Mouse (Mus musculus): Measurements from ENCODE around the gene Gm2663. TPM values are rescaled to one million over a fixed set of nuclear protein-coding genes. Genes with fewer than 3 reads are reported as not detected.

Gm2663 gene
- polyA plus RNA-seq, 1 experiment from 2014 or later = 0.93 TPM

GRCm38 (mm10) chr6:41035409-41035808 is 36.1 kb upstream of the Gm2663 start, which contains the start of gene 2210010C04Rik:
Gene 2210010C04Rik, minus strand, starts transcription at chr6:41035509.
- TF ChIP-seq CTCF (IDR thresholded peaks at IDR 0.05; ENCODE audit: low read depth) = no peak
- ATAC-seq = no peak
- Histone ChIP-seq H3K4me2 (replicated peaks; ENCODE audit: low read depth) (no peak within 1 kb of the TSS), H3K4me3 (ENCODE audit: low read depth, low read length) (no peak within 1 kb of the TSS), H3K27ac (ENCODE audit: low read depth, low read length) (no peak within 1 kb of the TSS), H3K36me3 (ENCODE audit: control insufficient read depth, insufficient read depth) (no peaks in the 10 kb centered on the region), H3K27me3 (replicated peaks; ENCODE audit: control insufficient read depth, insufficient read depth, low read length) (no peaks in the 10 kb centered on the region), H3K9me3 (ENCODE audit: control insufficient read depth) (no peaks in the 10 kb centered on the region), H3K4me1 (replicated peaks; ENCODE audit: control insufficient read depth, insufficient read depth, low read length) (no peaks in the 10 kb centered on the region), H3K9ac (ENCODE audit: low read depth, low read length) (no peak within 1 kb of the TSS)

GRCm38 (mm10) chr6:41032802-41033201 is 33.5 kb upstream of the Gm2663 start:
- Histone ChIP-seq H3K4me3 (ENCODE audit: low read depth, low read length) (no peak overlapping the region), H3K9ac (ENCODE audit: low read depth, low read length) (no peak overlapping the region), H3K4me2 (replicated peaks; ENCODE audit: low read depth) (no peak overlapping the region), H3K36me3 (ENCODE audit: control insufficient read depth, insufficient read depth) (no peaks in the 10 kb centered on the region), H3K9me3 (ENCODE audit: control insufficient read depth) (no peaks in the 10 kb centered on the region), H3K27ac (ENCODE audit: low read depth, low read length) (no peak overlapping the region), H3K4me1 (replicated peaks; ENCODE audit: control insufficient read depth, insufficient read depth, low read length) (no peaks in the 10 kb centered on the region), H3K27me3 (replicated peaks; ENCODE audit: control insufficient read depth, insufficient read depth, low read length) (no peaks in the 10 kb centered on the region)
- no peak for TF ChIP-seq CTCF (IDR thresholded peaks at IDR 0.05; ENCODE audit: low read depth)
- ATAC-seq = no peak
- 85% methylated on average over 6 of the region's 6 CpGs for WGBS

GRCm38 (mm10) chr6:41032231-41032630 is 33.0 kb upstream of the Gm2663 start:
- no peaks in the 10 kb centered on the region for H3K9me3 ChIP-seq (ENCODE audit: control insufficient read depth)
- no peak overlapping the region for H3K9ac ChIP-seq (ENCODE audit: low read depth, low read length)
- TF ChIP-seq CTCF (IDR thresholded peaks at IDR 0.05; ENCODE audit: low read depth) = no peak
- H3K36me3 ChIP-seq (ENCODE audit: control insufficient read depth, insufficient read depth) = no peaks in the 10 kb centered on the region
- no peak overlapping the region for H3K4me3 ChIP-seq (ENCODE audit: low read depth, low read length)
- WGBS = 81% methylated on average over 3 of the region's 3 CpGs
- 0 out of 2 replicates have a peak, but pooled peaks cover 5% of the 10 kb centered on the region for H3K4me1 ChIP-seq (replicated peaks; ENCODE audit: control insufficient read depth, insufficient read depth, low read length)
- ATAC-seq = no peak
- H3K27me3 ChIP-seq (replicated peaks; ENCODE audit: control insufficient read depth, insufficient read depth, low read length) = no peaks in the 10 kb centered on the region
- H3K27ac ChIP-seq (ENCODE audit: low read depth, low read length) = no peak overlapping the region
- no peak overlapping the region for H3K4me2 ChIP-seq (replicated peaks; ENCODE audit: low read depth)

GRCm38 (mm10) chr6:41030821-41031220 is 31.5 kb upstream of the Gm2663 start:
- H3K4me3 ChIP-seq (ENCODE audit: low read depth, low read length) = no peak overlapping the region
- H3K4me1 ChIP-seq (replicated peaks; ENCODE audit: control insufficient read depth, insufficient read depth, low read length) = 0 out of 2 replicates have a peak, but pooled peaks cover 5% of the 10 kb centered on the region
- no peak for TF ChIP-seq CTCF (IDR thresholded peaks at IDR 0.05; ENCODE audit: low read depth)
- no peak overlapping the region for H3K9ac ChIP-seq (ENCODE audit: low read depth, low read length)
- 89% methylated on average over 3 of the region's 3 CpGs for WGBS
- no peaks in the 10 kb centered on the region for H3K36me3 ChIP-seq (ENCODE audit: control insufficient read depth, insufficient read depth)
- H3K27me3 ChIP-seq (replicated peaks; ENCODE audit: control insufficient read depth, insufficient read depth, low read length) = no peaks in the 10 kb centered on the region
- no peaks in the 10 kb centered on the region for H3K9me3 ChIP-seq (ENCODE audit: control insufficient read depth)
- no peak for ATAC-seq
- no peak overlapping the region for H3K27ac ChIP-seq (ENCODE audit: low read depth, low read length)
- H3K4me2 ChIP-seq (replicated peaks; ENCODE audit: low read depth) = no peak overlapping the region

GRCm38 (mm10) chr6:41027053-41027452 is 27.8 kb upstream of the Gm2663 start:
- H3K4me3 ChIP-seq (ENCODE audit: low read depth, low read length) = no peak overlapping the region
- H3K4me1 ChIP-seq (replicated peaks; ENCODE audit: control insufficient read depth, insufficient read depth, low read length) = 0 out of 2 replicates have a peak, but pooled peaks cover 5% of the 10 kb centered on the region
- no peak overlapping the region for H3K9ac ChIP-seq (ENCODE audit: low read depth, low read length)
- H3K36me3 ChIP-seq (ENCODE audit: control insufficient read depth, insufficient read depth) = no peaks in the 10 kb centered on the region
- no peak overlapping the region for H3K4me2 ChIP-seq (replicated peaks; ENCODE audit: low read depth)
- H3K27me3 ChIP-seq (replicated peaks; ENCODE audit: control insufficient read depth, insufficient read depth, low read length) = no peaks in the 10 kb centered on the region
- no peak for TF ChIP-seq CTCF (IDR thresholded peaks at IDR 0.05; ENCODE audit: low read depth)
- no peak for ATAC-seq
- WGBS = 44% methylated on average over 2 of the region's 2 CpGs
- H3K27ac ChIP-seq (ENCODE audit: low read depth, low read length) = no peak overlapping the region
- H3K9me3 ChIP-seq (ENCODE audit: control insufficient read depth) = no peaks in the 10 kb centered on the region

- no peaks in the 10 kb centered on the region for H3K36me3 ChIP-seq (ENCODE audit: control insufficient read depth, insufficient read depth)
- H3K4me2 ChIP-seq (replicated peaks; ENCODE audit: low read depth) = no peak overlapping the region
- no peak for ATAC-seq
- no peak overlapping the region for H3K27ac ChIP-seq (ENCODE audit: low read depth, low read length)
- no peaks in the 10 kb centered on the region for H3K9me3 ChIP-seq (ENCODE audit: control insufficient read depth)
- no peak for TF ChIP-seq CTCF (IDR thresholded peaks at IDR 0.05; ENCODE audit: low read depth)
- H3K4me1 ChIP-seq (replicated peaks; ENCODE audit: control insufficient read depth, insufficient read depth, low read length) = 0 out of 2 replicates have a peak, but pooled peaks cover 5% of the 10 kb centered on the region
- no peaks in the 10 kb centered on the region for H3K27me3 ChIP-seq (replicated peaks; ENCODE audit: control insufficient read depth, insufficient read depth, low read length)
- H3K4me3 ChIP-seq (ENCODE audit: low read depth, low read length) = no peak overlapping the region
- H3K9ac ChIP-seq (ENCODE audit: low read depth, low read length) = no peak overlapping the region
- WGBS = 70% methylated on average over 2 of the region's 2 CpGs
These were observed 26.8 kb upstream of the Gm2663 start for GRCm38 (mm10) chr6:41025873-41026650.

Data from intestine, postnatal 0 days (tissue).